Mouse (Mus musculus) ES-E14 (cell line): Measurements from ENCODE around the gene Rgs11. TPM values are rescaled to one million over a fixed set of nuclear protein-coding genes. Genes with fewer than 3 reads are reported as not detected.
"Not testable (repeated sequence)": the region's sequence is repeated elsewhere in the genome, so short reads cannot be mapped to it uniquely, and the experiment has no call there.

ENCODE experiments used
- DNase-seq: peaks from one replicate; pipeline ENCODE4 v3.0.0-alpha.2; 2013; ENCODE audit warnings: low read depth, low spot score
- H3K27ac ChIP-seq: 2 replicates; pipeline ENCODE4 v1.5.1; 2012; ENCODE audit warnings: low read depth, mild to moderate bottlenecking, low read length, moderate library complexity, mixed read lengths; ENCODE audit not compliant: poor library complexity, insufficient read depth, severe bottlenecking
- H3K36me3 ChIP-seq: 2 replicates; pipeline ENCODE4 v1.6.1; 2012; ENCODE audit warnings: mild to moderate bottlenecking, low read length, moderate library complexity, mixed read lengths; ENCODE audit not compliant: control insufficient read depth, poor library complexity, insufficient read depth, severe bottlenecking
- H3K4me1 ChIP-seq, 2 experiments: fragments of 150-350 bp in 1 of 2; sonication (generic) in 1 of 2; 2 replicates each; pipeline ENCODE4 v1.6.1; 2012; ENCODE audit warnings: low read length in 2 of 2, mild to moderate bottlenecking in 1 of 2, mixed read lengths in 1 of 2; ENCODE audit not compliant: control insufficient read depth in 2 of 2, insufficient read depth in 2 of 2, poor library complexity in 1 of 2
- H3K4me3 ChIP-seq, 2 experiments: fragments of 150-350 bp in 1 of 2; sonication (generic) in 1 of 2; 2 replicates each; pipeline ENCODE4 v1.5.1; 2012; ENCODE audit warnings: low read length in 2 of 2, low read depth in 1 of 2, mild to moderate bottlenecking in 1 of 2, mixed read lengths in 1 of 2; ENCODE audit not compliant: insufficient read depth in 1 of 2, poor library complexity in 1 of 2, severe bottlenecking in 1 of 2
- H3K9ac ChIP-seq: 2 replicates; pipeline ENCODE4 v1.6.1; 2012; ENCODE audit warnings: low read depth, mild to moderate bottlenecking, low read length, mixed read lengths; ENCODE audit not compliant: poor library complexity, insufficient read depth, severe bottlenecking
- H3K9me3 ChIP-seq: fragments of 150-350 bp; sonication (generic); 2 replicates; pipeline ENCODE4 v1.6.1; 2012; ENCODE audit warnings: low read depth, mild to moderate bottlenecking, low read length; ENCODE audit not compliant: control insufficient read depth, insufficient read depth
- CHD2 ChIP-seq: IDR thresholded peaks from 2 replicates; pipeline ENCODE4 v1.6.1; 2014; ENCODE audit warnings: mild to moderate bottlenecking, low read depth, low read length, inconsistent platforms
- HCFC1 ChIP-seq: IDR thresholded peaks from 2 replicates; pipeline ENCODE4 v1.6.1; 2012; ENCODE audit warnings: low read length, inconsistent platforms, borderline replicate concordance; ENCODE audit not compliant: insufficient read depth
- MAFK ChIP-seq: IDR thresholded peaks from 2 replicates; pipeline ENCODE4 v1.6.1; 2014; ENCODE audit warnings: mild to moderate bottlenecking, low read depth, low read length, inconsistent platforms; ENCODE audit not compliant: insufficient read depth
- ZC3H11A ChIP-seq: IDR thresholded peaks from 2 replicates; pipeline ENCODE4 v1.6.1; 2012; ENCODE audit warnings: low read depth, mild to moderate bottlenecking, inconsistent platforms, low read length, borderline replicate concordance
- ZNF384 ChIP-seq: IDR thresholded peaks from 2 replicates; pipeline ENCODE4 v1.6.1; 2012; ENCODE audit warnings: low read depth, low read length, inconsistent platforms
- in situ Hi-C, 2 experiments: fragments of 600-800 bp; cut with MboI; formaldehyde crosslinking; loops; one replicate each; pipeline ENCODE4 v1.15.1; 2025; ENCODE audit warnings: low sequenced_read_pairs in 2 of 2, inconsistent platforms in 1 of 2; ENCODE audit not compliant: unreplicated experiment in 2 of 2
- total RNA-seq: library from RNA; depleted of rRNA; stranded (reverse); fragments of 300-350 nt; gene quantifications from 2 replicates; pipeline ENCODE4 v1.2.3, GENCODE M21; 2012

Rgs11 gene
- total RNA-seq, 1 experiment = 5.6 TPM

GRCm38 (mm10) chr17:26181179-26181578, 21.6 kb upstream of the Rgs11 start:
- H3K36me3 ChIP-seq = peaks cover 18% of the 10 kb centered on the region
- in situ Hi-C loops = no loop called here
- no peak for TF ChIP-seq MAFK
- TF ChIP-seq ZNF384 = no peak
- no peak for TF ChIP-seq HCFC1
- no peak for TF ChIP-seq CHD2
- no peak for TF ChIP-seq ZC3H11A

GRCm38 (mm10) chr17:26187592-26187991, 15.2 kb upstream of the Rgs11 start:
- Histone ChIP-seq H3K4me1 (no peaks in the 10 kb centered on the region), H3K4me3 (no peak overlapping the region), H3K36me3 (peaks cover 54% of the 10 kb centered on the region), H3K27ac (no peak overlapping the region), H3K9me3 (no peaks in the 10 kb centered on the region), H3K9ac (no peak overlapping the region)
- in situ Hi-C loops = no loop called here
- DNase-seq = no peak
- TF ChIP-seq MAFK = no peak

More at GRCm38 (mm10) chr17:26181179-26181578, 21.6 kb upstream of the Rgs11 start:
- Histone ChIP-seq H3K9me3 (no peaks in the 10 kb centered on the region), H3K27ac (no peak overlapping the region), H3K4me1 (no peaks in the 10 kb centered on the region), H3K4me3 (no peak overlapping the region), H3K9ac (no peak overlapping the region)
- DNase-seq = no peak

GRCm38 (mm10) chr17:26188091-26188805, 14.5 kb upstream of the Rgs11 start:
- H3K9me3 ChIP-seq = no peaks in the 10 kb centered on the region
- no peak overlapping the region for H3K9ac ChIP-seq
- H3K4me3 ChIP-seq = no peak overlapping the region
- in situ Hi-C loops = no loop called here
- peaks cover 56% of the 10 kb centered on the region for H3K36me3 ChIP-seq
- no peak for DNase-seq
- H3K4me1 ChIP-seq = no peaks in the 10 kb centered on the region
- TF ChIP-seq HCFC1 (no peak), MAFK (no peak), CHD2 (no peak), ZNF384 (no peak), ZC3H11A (no peak)
- H3K27ac ChIP-seq = no peak overlapping the region

DNA sequence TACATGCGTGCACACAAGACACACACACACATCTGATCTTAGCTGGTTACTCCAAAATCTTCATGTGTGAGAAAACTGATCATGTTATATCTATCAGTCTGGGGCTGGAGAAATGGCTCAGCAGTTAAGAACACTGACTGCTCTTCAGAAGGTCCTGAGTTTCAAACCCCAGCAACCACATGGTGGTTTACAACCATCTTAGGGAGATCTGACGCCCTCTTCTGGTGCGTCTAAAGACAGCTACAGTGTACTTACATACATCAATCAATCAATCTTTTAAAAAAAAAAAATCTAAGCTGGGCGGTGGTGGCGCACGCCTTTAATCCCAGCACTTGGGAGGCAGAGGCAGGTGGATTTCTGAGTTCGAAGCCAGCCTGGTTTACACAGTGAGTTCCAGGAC, 11.3 kb upstream of the Rgs11 start:
- H3K4me1 ChIP-seq, H3K9me3 ChIP-seq, H3K9ac ChIP-seq, DNase-seq, H3K27ac ChIP-seq, in situ Hi-C loops, H3K4me3 ChIP-seq: not testable (repeated sequence)
- H3K36me3 ChIP-seq = peaks cover 56% of the 10 kb centered on the region
- 0 out of 2 replicates have a peak, but pooled peaks have one; percentile 21 for TF ChIP-seq ZNF384
